Mouse (Mus musculus): Measurements from ENCODE around the gene Slc12a5.

The Slc12a5 gene

GRCm38 (mm10) chr2:164960716-164961441 is at the start of gene Slc12a5:
Slc12a5 (plus strand) TSS chr2:164960802.
- no peak for DNase-seq (ENCODE audit: low spot score)

DNA sequence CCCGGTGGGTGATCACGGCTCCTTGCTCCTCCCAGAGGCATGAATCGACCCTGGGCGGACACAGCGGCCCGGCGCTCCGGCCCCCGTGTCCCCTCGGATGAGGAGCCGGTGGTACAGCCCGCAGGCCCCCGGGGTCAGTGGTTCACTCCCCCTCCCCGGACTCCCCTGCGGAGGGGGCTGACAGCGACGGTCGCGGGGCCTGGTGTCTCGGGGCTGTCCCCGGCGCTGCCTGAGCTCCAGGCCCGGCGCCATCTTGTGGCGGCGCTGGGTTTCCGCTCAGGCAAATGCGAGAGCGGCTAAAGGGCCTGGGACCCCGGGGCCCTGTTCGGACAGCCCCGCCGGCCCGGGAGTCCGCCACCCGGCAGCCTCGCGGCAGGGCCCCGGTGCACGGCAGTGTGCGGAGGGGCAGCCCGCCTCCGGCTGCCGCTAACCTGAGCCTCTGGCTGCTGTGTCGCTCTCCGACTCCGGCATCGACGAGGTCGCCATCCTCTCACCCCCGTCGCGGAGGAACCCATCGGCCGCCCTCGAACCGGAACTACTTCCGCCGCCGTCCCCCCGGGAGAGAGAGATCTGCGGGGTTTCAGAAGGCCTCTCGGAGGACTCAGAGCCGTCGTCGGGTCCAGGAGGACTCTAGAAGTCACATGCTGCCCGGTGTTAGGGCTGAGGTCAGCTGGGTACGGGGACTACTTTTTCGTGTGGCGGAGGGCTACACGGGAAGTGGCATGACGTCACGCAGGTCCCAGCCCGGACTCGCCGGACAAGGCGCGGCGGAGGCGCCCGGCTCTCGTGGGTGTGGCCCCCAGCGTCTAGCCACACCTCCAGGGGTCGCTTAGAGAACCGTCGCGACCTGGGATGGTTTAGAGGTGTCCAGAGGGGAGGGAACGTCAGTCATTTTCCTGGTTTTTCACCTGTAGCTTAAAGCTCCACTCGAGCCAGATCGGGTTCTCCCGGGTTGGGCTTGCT is 49.2 kb upstream of the Slc12a5 start, which contains the start of gene Zfp335:
TSS of gene Zfp335 (minus strand) at position 672 of the 963 bp plus-strand sequence.
- peak; percentile 96 for DNase-seq (ENCODE audit: low spot score)

- no peak for DNase-seq (ENCODE audit: low spot score)
These were observed 48.5 kb upstream of the Slc12a5 start for GRCm38 (mm10) chr2:164912151-164912550.

DNA sequence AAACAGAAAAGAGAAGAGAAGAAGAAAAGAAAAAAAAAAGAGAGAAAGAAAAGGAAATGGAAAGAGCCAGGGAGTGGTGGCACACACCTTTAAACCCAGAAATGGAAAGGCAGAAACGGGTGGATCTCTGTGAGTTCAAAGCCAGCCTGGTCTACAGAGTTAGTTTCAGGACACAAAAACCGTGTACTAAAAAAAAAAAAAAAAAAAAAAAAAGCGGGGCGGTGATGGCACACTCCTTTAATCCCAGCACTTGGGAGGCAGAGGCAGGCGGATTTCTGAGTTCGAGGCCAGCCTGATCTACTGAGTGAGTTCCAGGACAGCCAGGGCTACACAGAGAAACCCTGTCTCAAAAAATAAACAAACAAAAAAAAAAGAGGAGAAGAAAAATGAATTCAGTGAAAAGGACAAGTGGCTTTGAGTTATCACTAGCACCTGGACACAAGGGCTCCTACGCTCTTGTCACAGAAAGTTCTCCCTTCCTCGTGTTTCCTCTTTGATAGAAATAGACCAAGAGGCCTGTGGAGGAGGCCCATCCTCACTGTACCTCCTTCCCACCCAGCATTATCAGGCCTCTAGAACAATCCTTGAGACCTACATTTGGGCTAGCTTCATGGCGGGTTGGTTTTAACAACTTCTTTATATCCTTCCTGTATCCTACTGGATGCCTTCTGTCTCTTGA is 47.7 kb upstream of the Slc12a5 start:
- no peak for DNase-seq (ENCODE audit: low spot score)

DNA sequence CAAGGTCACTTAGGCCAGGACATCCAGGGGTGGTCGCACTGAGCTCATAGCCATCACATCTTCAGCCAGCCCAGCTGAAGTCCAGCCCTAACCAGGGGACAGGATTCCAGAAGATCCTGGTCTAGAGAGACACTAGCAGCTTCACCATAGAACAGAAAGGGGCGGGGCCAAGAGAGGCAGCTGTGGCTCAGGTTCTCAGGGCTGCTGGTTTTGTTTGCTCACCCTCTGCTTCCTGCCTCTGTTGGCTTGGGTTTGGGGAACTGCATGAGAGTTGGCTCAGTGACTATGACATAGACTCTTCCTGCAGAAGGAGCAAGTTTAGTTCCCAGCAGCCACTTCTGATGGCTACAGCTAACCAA is 47.2 kb upstream of the Slc12a5 start:
- no peak for DNase-seq (ENCODE audit: low spot score)

- DNase-seq (ENCODE audit: low spot score), result no peak
These were observed 43.8 kb upstream of the Slc12a5 start for GRCm38 (mm10) chr2:164916820-164917219.

DNA sequence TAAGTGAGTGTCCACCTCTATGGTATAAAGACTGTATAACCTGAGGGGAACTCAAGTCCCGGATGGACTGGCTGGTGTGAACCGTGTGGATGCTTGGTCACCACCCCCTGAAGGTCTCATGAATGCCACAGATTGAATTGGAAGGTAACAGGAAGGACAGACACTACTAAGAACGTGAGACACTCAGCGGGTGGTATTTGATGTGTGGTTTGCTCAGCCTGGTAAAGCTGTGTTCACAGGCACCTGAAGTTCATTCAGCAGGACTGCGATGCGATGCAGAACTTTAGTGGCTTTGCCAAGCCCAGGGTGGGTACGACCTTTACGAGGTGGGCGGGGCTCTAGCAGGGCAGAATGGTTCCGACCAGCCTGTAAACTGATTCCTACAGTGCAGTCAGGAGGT is 43.2 kb upstream of the Slc12a5 start:
- DNase-seq (ENCODE audit: low spot score), result no peak

GRCm38 (mm10) chr2:164918325-164918724 is 42.3 kb upstream of the Slc12a5 start:
- DNase-seq (ENCODE audit: low spot score), result no peak

- DNase-seq (ENCODE audit: low spot score), result no peak
These were observed 38.6 kb upstream of the Slc12a5 start for GRCm38 (mm10) chr2:164921984-164922383.

DNA sequence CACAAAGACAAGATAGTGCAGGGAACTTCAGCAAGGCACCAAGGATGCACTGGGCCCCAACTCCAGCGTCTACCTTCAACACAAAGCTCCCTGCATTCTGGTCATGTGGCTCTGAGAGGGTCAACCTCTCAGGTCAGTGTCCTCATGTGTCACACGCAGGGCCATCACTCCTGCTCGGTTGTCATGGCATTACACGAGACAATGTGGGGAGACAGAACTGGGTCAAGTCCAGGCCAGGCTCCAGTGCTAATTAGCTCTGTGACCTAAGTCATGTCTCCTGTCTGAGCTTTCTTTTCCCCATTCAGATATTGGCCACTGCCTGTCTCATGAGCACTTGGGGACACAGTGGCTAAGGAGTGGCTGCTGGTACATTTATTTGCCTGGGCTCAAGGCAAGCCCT is 37.3 kb upstream of the Slc12a5 start:
- no peak for DNase-seq (ENCODE audit: low spot score)

- peak; percentile 73 for DNase-seq (ENCODE audit: low spot score)
These were observed 36.3 kb upstream of the Slc12a5 start for GRCm38 (mm10) chr2:164924100-164924857.

DNA sequence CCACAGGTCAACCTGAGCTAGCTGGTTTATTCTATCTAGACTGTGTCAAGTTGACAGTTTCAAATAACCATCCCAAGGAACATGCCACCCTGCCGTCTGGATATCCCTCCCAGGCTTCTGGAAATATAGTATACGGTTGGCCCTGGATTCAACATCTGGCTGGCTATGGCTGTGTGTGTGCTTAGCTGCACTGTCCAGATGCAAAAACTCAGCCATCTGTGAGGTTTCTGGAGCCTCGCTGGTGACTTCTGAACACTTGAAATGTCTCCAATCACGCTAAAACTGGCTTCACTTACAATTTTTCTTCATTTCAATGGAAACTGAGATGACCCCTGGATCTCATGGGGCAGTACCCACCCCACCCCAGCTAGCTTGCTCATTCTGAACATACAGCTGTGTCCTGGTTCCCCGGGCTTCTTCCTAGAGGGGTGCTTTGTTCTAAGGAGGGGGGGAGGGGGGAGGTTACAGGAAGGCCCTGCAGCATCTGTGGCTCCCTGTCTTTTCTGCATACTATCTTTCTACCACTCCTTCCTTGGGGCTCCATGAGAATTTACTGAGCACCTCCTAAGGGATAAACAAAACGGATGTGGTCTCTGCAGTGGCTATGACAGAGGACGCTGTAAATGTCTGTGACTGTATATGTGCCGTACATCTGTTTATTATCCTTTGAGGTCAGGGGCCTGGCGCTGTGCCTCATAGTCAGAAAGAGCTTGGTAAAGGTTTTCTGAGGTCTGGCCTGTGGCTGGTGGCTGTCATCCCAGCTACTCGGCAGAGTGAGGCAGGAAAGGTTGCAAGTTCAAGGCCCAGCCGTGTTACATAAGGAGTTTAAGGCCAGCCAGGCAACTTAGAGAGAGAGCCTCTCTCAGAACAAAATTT is 29.7 kb upstream of the Slc12a5 start:
- DNase-seq (ENCODE audit: low spot score), result no peak

- no peak for DNase-seq (ENCODE audit: low spot score)
These were observed 27.1 kb upstream of the Slc12a5 start for GRCm38 (mm10) chr2:164933534-164933933.

DNA sequence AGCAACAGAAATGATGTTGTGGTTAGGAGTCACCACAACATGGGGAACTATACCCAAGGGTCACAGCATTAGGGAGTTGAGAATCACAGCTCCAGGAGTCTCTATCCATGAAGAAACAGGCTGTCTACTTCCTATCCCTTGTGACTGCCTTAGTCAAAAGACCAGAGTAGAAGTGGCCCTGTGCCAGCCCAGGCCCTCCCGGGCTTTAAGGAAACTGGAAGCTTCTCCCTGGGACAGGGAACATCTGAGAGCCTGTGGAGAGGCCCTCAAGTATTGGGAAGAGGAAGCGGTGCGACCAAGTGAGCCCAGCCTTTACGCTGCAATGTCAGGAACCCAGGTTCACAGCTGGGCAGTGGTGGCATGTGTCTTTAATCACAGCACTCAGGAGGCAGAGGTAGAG is 24.6 kb upstream of the Slc12a5 start:
- DNase-seq (ENCODE audit: low spot score), result no peak

GRCm38 (mm10) chr2:164938146-164939091 is 22.2 kb upstream of the Slc12a5 start:
- no peak for DNase-seq (ENCODE audit: low spot score)

DNA sequence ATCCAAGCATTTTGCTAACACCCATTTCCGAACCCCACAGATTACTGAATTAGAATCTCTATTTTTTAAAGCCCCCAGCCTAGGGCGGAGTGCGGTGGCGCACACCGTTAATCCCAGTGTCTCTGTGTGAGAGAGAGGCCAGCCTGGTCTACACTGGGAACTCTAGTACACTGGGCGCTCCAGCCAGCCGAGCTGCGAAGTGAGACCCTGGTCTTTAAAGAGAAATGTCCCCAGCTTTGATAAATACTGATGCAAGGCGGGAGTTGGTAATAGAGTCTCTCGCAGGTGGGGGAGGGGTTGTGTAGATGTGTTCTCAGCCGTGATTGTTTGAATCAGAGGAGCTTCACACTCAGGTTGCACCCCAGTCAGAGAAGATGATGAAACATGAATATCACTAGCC is 21.5 kb upstream of the Slc12a5 start:
- DNase-seq (ENCODE audit: low spot score), result no peak

GRCm38 (mm10) chr2:164940140-164940830 is 20.3 kb upstream of the Slc12a5 start, which contains the start of gene Mmp9:
Mmp9 (plus strand) TSS chr2:164940780.
- no peak for DNase-seq (ENCODE audit: low spot score)

DNA sequence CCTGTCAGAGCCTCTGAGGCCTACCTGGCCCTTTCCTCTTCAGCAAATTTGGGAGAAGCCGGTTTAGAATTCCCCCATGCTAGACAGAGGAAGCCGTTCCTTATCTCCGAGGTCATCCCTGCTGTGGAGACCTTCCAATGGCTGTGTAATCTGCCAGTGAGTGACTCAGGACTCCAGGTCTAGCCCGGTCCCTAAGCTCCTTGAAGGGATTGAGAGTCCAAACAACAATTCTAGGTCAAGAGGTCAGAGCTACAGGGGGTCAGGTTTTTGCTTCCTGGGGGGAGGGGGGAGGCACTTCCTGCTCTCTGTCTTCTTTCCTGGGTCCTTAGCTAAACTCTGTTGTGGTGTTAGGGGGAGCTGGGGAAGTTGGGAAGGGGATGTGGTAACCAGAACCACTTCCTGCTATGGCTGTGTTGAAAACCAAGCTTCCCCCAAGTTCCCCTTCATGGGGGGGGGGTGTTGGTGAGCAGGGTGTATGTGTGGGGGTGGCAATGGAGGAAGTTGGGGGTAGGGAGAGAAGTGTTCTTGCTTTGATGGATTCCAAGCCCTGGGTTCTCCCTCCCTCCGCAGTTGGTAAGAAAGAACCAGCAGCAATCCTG is 17.8 kb upstream of the Slc12a5 start:
- no peak for DNase-seq (ENCODE audit: low spot score)

Data from ovary, postnatal 10 days (tissue).